ENCODE assay signal across 33 mouse cellular contexts in the genomic region with DNA sequence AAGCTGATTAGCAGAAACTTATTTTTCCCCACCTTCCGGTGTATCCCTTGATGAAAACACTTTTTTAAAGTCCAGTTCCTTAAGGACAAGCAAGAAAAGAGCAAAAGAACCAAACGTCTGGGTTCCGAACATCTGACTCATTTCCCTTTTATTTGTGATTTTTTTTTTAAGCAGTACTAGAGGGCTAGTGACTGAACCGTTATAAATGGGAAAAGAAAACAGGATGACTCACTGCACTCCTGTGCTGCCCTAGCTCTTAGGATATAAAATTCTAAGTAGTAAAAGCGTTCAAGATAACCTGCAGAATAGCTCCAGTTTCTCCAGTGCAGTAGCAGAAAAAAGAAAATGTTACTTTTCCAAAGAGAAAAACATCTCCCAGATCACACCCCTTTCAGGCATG. TPM values are rescaled to one million over a fixed set of nuclear protein-coding genes. Genes with fewer than 3 reads are reported as not detected.
DNase-seq lines count a peak whose midpoint lies in the region; ATAC-seq lines count a peak whose summit lies in the region.
"Had no signal": no experiment of that assay in that cellular context is flagged by ENCODE, and none has a peak within 500 bp of the region (broad histone marks: within the 10 kb centered on the region; RNA-seq: fewer than 3 reads in every experiment).

No protein-coding gene starts in this region.

- no peak for ATAC-seq in neural tube, embryonic 15.5 days (ENCODE audit: low FRiP score)
- ATAC-seq: activated CD4-positive, CD25-positive, alpha-beta regulatory T cell, adult 4 months; forebrain, embryonic 14.5 days; forebrain, postnatal 0 days; hindbrain, postnatal 0 days; inflammation-experienced regulatory T-cells, adult 6 months; intestine, embryonic 16.5 days had no signal

- H3K9ac ChIP-seq in neural tube, embryonic 15.5 days (replicated peaks): no peak overlapping the region
- H3K9ac ChIP-seq: embryonic facial prominence, embryonic 13.5 days; forebrain, postnatal 0 days; heart, embryonic 13.5 days; hindbrain, embryonic 14.5 days had no signal

- H3K27me3 ChIP-seq in neural tube, embryonic 15.5 days (replicated peaks): no peaks in the 10 kb centered on the region
- H3K27me3 ChIP-seq: embryonic facial prominence, embryonic 13.5 days; heart, embryonic 13.5 days had no signal

- 79% methylated on average over 5 of the region's 5 CpGs for WGBS in neural tube, embryonic 15.5 days

- H3K9me3 ChIP-seq in neural tube, embryonic 15.5 days (replicated peaks): no peaks in the 10 kb centered on the region
- H3K9me3 ChIP-seq: embryonic facial prominence, embryonic 10.5 days; embryonic facial prominence, embryonic 13.5 days; heart, embryonic 10.5 days; heart, embryonic 13.5 days had no signal

- no peak overlapping the region for H3K4me2 ChIP-seq in neural tube, embryonic 15.5 days
- H3K4me2 ChIP-seq: embryonic facial prominence, embryonic 13.5 days; heart, embryonic 13.5 days; hindbrain, embryonic 14.5 days had no signal

- DNase-seq in 3134 (ENCODE audit: extremely low read depth, insufficient read length, low spot score) (peak; percentile 27), 3T3-L1 (ENCODE audit: low read depth, low spot score) (peak; percentile 80)
- peak; percentile 70 for DNase-seq in Muller cell, postnatal 12 days (ENCODE audit: inconsistent ontology term)
- peak; percentile 45 for DNase-seq in brain, adult 2 months (ENCODE audit: low read depth, low spot score)
- no peak for DNase-seq in testis, postnatal 10 days (ENCODE audit: low spot score)
- no peak for DNase-seq in left cerebral cortex, postnatal 36 days (ENCODE audit: low spot score in 2 of 2)
- no peak for DNase-seq in lung, postnatal 10 days
- DNase-seq: adrenal gland, postnatal 10 days; cerebellum, adult 11-12 months; cerebellum, adult 8-10 months; cerebellum, postnatal 10 days; cerebellum, postnatal 36 days; embryo, embryonic 11 days; forebrain, postnatal 0 days; gastrocnemius, postnatal 10 days; gastrocnemius, postnatal 36 days; heart, adult 2 months; heart, postnatal 14 days; heart, postnatal 4 days had no signal

- no peak overlapping the region for H3K4me3 ChIP-seq in neural tube, embryonic 15.5 days (replicated peaks)
- H3K4me3 ChIP-seq: embryonic facial prominence, embryonic 10.5 days; embryonic facial prominence, embryonic 13.5 days; heart, adult 2 months; heart, embryonic 10.5 days; heart, embryonic 13.5 days had no signal

- H3K4me1 ChIP-seq in neural tube, embryonic 15.5 days: no peaks in the 10 kb centered on the region
- H3K4me1 ChIP-seq: embryonic facial prominence, embryonic 10.5 days; embryonic facial prominence, embryonic 13.5 days; heart, embryonic 10.5 days; heart, embryonic 13.5 days had no signal

- intact Hi-C loops in left cerebral cortex, postnatal 36 days (cut with DNase I): no loop called here

- no peaks in the 10 kb centered on the region for H3K36me3 ChIP-seq in neural tube, embryonic 15.5 days
- H3K36me3 ChIP-seq: embryonic facial prominence, embryonic 10.5 days; embryonic facial prominence, embryonic 13.5 days; heart, embryonic 10.5 days; heart, embryonic 13.5 days had no signal

- no peak overlapping the region for H3K27ac ChIP-seq in neural tube, embryonic 15.5 days (replicated peaks)
- H3K27ac ChIP-seq: embryonic facial prominence, embryonic 10.5 days; embryonic facial prominence, embryonic 13.5 days; heart, adult 2 months; heart, embryonic 10.5 days; heart, embryonic 13.5 days; hindbrain, embryonic 14.5 days; hindbrain, postnatal 0 days had no signal

RNA-seq across cellular contexts. Expression of gene Tnfsf11, which starts 55.3 kb away (rescaled TPM):
- total RNA-seq in left cerebral cortex, postnatal 36 days (2021): not detected
- 0.09 and 1.0 TPM in 2 replicates for polyA plus RNA-seq in neural tube, embryonic 15.5 days (2015; fragmentation: Nextera tagmentation; extraction: Ambion mirVana)
- total RNA-seq: adrenal gland, postnatal 4 days; gastrocnemius, adult 18-20 months; gastrocnemius, postnatal 36 days; granulocyte monocyte progenitor cell, adult 5-6 weeks; heart, postnatal 4 days; hindbrain, postnatal 0 days had no signal
- polyA plus RNA-seq: forebrain, embryonic 14.5 days; heart, adult 2 months; hindbrain, postnatal 0 days had no signal

Comparison
In these comparisons a context has a peak if more than half of its experiments do, and no peak if none do; other contexts are left out.
1. DNase-seq: peak in 3134 (single experiment), 3T3-L1 (single experiment), Muller cell, postnatal 12 days (single experiment) and brain, adult 2 months (single experiment); none in testis, postnatal 10 days (single experiment), left cerebral cortex, postnatal 36 days (0 of 2) and lung, postnatal 10 days (single experiment).